Mouse (Mus musculus) B cell, adult 2 months (primary cell): ENCODE results near the gene Fermt1.

ENCODE experiments used
- DNase-seq, 2 experiments: peaks; one replicate each; pipeline ENCODE4 v3.0.0; 2022

Gene Fermt1

DNA sequence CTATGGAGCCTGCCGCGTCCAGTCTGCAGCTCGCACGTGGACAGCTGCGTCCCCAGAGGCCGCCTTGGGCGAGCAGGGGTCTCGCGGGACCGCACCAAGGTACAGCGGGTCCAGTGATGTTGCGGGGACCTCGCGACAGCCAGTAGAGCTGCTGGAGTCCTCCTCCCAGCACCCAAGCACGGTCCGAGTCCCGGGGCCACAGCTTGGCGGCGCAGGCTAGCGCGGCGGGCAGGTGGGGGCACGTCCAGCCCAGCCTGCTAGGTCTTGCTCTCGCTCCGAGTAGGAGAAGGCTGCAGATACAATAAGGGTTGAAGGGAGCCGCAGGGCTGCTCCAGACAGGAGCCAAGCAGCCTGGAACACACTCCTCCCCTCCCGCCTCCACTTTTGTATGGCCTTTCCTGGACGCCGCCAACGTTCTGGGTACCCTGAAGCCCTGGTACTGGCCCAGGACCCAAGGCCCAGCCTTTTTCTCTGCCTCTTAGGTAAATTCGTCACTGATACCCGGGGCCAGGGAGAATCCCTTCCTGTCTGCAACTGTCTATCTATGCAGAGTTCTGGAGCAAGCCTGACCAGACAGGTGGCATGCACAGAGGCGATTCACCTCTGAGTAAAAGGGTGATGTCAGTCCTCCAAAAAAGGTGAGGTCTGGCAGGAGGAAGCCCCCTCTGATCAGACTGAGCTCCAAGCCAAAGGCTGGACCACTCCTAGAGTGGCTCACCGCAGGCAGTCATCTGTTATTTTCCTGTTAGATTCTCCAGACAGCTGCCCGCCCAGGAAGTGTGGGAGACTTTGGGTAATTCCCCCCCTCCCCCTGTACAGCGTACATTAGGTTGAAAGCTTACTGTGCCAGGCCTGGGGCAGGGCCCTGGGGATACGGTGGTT lies at the start of gene Fermt1:
Fermt1 (minus strand) TSS at position 581 of the 882 bp plus-strand sequence.
- no peak for DNase-seq

GRCm38 (mm10) chr2:132992659-132993531 lies 47.2 kb upstream of the Fermt1 start:
- DNase-seq, result no peak

GRCm38 (mm10) chr2:132989778-132990564 lies 44.3 kb upstream of the Fermt1 start:
- DNase-seq, result no peak

GRCm38 (mm10) chr2:132973346-132973745 lies 27.6 kb upstream of the Fermt1 start:
- no peak for DNase-seq

- DNase-seq, result no peak
Measured at GRCm38 (mm10) chr2:132970772-132971173, 25.1 kb upstream of the Fermt1 start.

- DNase-seq, result no peak
Measured at GRCm38 (mm10) chr2:132957786-132958185, 12.1 kb upstream of the Fermt1 start.

- no peak for DNase-seq
Measured at GRCm38 (mm10) chr2:132952197-132952596, 6.5 kb upstream of the Fermt1 start.

DNA sequence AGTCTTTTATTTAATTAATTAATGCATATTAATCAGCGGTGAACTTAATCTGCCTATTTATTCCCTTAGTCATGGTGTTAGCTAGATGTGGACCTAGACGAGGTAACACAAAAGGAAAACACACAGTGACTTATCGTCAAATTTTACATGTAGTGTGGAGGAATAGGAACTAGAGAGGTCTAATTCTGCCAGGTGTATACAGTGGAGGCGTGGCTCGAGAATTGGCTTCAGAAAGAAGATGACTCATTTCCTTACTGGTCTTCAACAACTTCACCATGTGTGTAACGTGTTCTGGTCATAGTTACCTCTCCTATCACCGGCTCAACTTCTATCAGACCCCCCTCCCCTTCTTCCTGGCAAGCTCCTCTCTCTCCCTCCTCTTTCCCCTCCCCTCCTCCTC lies 2.5 kb upstream of the Fermt1 start:
- no peak for DNase-seq

GRCm38 (mm10) chr2:132946976-132947375 lies 1.3 kb upstream of the Fermt1 start:
- no peak for DNase-seq

DNA sequence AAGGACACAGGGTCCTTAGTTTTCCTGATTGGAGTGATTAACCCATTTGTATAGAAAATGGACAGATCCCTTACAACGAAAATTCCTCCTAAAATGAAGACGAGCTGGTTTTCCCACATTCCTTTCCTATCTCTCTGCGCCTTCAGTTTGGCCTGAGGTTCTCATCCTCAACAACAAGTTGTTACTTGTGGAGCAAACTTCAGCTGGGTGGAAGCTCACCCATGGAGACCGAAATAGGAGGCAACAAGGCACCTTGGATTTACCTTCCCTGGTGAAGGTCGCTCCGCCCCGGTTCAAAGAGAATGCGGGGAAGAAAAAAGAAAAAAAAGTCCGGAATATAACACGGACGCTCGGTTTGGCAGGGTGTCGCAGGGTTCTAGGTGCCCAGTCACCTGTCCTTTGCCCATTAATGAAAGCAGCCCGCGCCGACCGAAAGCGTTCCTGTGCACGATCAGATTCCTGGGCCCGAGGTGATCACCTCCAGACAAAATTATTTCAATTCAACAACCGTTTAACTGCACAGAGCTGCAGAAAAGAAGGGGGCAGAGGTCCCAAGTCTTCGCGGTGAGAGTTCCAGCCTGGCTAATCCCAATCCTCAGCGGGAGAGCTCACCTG lies 888 bp downstream of the Fermt1 start:
- no peak for DNase-seq

DNA sequence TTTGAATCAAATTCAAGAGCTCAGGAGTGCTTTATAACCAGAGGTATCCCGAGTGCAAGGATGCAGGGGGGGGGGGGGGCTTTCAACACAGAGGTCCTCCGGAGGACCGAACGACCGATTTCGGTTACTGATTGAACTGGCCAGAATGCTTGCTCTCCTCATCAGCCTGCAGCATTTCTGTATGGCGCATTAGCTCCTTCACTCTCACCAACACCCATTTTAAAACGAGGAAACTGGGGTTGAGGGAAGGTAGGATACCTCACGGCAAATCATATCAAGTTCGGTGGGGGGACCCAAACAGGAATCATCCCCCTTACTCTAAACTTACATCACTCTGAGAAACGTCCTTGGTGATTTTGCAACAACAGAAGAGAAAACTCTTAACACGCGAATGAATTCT lies 1.7 kb downstream of the Fermt1 start:
- no peak for DNase-seq

DNA sequence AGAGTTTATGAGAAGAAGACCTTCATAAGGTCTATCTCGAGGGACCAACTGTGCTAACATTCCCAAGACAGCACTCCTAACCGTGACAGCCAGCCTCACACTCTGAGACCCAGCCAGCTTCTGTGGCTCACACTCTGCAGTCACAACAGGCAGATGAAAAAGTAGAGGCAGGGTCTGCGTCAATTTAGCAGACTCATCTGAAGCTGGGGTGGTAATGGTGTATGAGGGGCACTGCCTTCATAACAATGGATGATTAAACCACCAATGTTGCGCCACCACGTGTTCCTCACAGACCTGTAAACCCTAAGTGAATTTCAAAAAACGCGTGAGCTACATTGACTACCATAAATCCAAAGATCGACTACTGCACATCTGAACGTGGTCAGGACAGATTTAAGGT lies 2.1 kb downstream of the Fermt1 start:
- no peak for DNase-seq

DNA sequence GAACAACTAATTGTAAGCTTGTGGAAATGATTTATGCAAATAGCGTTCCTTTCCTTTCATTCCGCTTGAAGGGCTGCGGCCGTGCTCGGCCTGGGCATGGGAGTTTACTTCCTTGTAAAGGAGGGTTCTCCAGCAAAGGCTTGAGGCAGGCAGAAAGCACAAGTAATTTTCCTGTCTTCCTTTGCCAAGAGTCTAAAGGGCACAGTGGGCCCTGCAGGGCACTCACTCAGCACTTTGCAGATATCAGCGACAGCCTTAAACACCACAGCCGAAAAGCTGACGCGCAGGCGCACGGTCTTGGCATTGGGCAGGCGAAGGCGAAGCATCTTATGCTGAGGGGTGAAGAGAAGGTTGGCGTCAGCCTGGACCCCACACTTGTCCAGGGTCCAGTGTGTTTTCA lies 6.7 kb downstream of the Fermt1 start:
- DNase-seq, result no peak

DNA sequence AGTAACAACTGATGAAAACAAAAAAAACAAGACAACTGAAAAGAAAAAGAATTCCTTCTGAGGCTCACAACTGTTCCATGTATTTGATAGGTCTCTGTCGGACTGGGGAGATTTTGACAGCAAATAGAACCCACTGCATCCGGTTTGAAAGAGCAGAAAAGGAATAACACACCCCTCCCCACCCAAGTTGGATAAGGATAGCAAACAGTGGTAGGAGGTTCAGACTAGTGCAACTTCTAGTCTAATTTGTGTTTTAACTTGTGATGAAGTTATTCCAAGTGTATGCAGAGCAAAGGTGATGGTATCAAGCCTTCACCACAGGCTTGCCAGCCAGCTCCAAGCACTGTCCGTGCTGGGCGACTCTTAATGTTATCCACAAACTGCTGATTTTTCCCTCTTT lies 9.5 kb downstream of the Fermt1 start:
- no peak for DNase-seq

DNA sequence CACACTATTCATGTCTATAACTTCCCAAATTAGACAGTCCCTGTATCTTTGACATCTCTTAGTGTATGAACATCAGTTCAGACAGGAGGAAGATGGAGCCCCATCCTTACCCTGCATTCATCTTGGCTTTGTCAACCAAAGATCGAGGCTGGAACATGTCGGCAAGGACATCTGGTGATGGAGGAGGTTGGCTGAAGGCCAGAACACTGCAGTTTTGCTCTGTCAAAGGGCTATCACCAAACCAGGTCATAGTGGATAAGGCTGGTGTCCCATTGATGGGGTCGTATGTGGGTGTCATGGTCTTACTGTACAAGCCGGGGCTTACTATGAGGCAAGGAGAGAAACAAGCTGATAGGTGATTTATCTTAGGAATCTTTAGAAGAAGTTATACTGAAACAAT lies 11.0 kb downstream of the Fermt1 start:
- DNase-seq, result no peak

DNA sequence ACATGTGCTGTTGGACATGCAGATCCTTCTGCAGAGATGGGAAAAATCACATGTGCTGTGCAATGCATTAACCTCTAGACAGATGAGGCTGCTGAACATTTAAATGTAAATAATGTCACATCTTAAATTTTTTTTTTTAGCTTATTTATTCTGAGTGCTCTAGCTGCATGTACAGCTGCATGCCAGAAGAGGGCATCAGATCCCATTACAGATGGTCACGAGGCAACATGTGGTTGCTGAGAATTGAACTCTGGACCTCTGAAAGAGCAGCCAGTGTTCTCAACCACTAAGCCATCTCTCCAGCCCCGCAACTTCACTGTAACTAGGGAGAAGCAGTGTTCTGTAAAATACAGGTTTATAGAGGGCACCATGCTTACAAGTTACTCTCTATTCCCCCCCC lies 11.6 kb downstream of the Fermt1 start:
- DNase-seq, result no peak

DNA sequence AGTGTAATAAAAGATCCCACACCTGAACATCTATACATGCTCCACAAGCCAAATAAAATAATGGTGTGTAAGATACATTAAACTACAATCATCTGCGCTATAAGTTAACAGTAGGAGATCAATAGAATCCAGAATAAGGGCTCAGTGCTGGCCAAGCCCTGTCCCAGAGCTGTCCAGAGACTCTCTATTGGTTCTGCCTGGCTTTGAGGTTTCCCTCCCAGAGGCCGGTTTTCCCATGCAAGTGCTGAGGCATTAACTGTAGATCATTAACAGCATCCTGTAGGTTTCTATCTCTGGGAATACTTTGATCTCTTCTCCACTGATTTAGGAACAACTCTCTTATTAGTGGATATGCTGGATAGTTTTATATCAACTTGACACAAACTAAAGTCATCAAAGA lies 16.7 kb downstream of the Fermt1 start:
- DNase-seq, result no peak

DNA sequence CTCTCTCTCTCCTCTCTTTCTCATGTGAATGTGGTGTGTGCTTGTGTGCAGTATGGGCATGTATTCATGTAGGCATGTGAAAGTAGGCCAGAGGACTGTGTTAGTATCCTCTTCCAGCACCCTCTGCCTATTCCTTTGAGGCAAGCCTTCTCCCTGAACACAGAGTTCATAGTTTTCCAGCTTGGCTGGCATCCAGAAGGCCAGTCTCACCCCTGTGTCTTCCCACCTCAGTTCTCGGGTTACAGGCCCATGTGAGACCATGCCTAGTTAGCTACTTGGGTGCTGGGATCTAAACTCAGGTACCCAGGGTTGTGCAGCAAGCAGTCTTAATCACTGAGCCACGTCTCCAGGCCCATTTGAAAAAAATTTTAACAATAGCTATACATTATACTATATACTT lies 17.8 kb downstream of the Fermt1 start:
- DNase-seq, result no peak

- DNase-seq, result no peak
Measured at GRCm38 (mm10) chr2:132927298-132927697, 18.4 kb downstream of the Fermt1 start.

DNA sequence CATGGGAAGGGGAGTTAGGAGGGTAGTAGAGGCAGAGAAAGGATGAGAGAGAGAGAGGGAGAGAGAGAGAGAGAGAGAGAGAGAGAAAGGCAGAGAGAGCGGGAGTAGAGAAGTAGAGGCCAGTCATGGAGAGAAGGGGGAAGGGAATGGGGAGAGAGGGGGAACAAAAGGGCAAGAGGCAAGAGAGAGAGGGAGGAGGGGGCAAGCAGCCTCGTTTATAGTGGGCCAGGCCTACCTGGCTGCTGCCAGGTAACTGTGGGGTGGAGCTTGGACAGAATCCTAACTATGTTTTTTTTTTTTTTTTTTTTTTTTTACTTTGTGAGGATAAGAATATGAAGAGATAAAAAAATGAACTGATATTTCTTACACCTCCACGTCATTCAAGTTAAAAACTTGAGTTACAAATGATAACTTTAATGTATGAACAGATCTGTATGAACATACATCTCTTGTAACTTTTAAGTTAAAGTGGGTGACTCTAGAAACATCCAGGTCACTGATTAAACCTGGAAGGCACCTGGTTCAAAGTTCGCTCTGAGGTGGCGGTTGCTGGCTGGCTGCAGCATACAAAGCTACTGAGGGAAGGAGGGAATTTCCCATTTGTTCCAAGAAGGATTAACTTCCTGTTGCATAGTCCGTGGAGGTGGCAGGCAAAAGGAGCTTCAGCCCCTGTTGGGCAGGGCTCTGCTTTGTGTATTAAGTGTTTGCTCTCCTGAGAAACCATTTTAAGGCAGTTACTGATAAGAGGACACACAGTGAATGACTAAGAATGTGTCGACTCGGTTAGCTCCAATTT lies 22.2 kb downstream of the Fermt1 start:
- no peak for DNase-seq

DNA sequence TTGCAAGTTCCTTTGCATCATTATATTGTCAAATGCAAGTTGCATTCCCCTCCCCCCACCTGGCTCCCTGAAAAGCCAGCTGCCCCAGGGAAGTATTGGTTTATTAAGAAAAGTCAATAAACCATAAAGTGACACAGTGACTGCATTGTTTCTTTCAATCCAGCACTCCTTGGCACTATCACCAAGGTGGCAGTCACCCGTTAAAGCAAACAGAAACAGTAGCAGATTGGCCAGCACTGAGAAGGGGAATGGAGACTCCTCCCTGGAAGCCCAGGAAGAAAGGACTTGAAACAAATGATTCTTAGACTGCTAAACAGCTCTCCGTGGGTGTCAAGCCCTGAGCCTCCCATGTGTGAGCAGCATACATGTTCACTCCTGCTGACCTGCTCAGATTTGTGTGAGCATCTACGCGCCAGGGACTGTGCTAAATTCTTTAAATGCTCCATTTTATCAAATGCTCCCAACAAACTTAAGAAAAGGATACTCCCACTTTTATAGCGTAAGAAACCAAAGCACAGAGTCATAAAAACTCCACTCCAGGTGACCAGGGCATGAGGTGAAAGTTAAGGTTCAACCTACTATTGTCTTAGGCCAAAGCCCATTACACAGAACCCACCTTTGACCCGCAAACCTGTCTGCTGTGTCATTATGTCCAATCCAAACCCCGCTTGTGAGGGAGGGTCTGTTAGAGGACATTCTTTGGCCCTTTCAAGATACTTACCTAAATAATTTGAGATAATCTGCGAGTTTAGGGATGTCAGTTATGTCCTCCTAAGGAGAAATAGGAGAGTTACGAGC lies 23.4 kb downstream of the Fermt1 start:
- no peak for DNase-seq
